Mouse (Mus musculus) embryo, embryonic 10.5 days (tissue): ENCODE data around the gene Cnp.
"Not testable (repeated sequence)": the region's sequence is repeated elsewhere in the genome, so short reads cannot be mapped to it uniquely, and the experiment has no call there.

Experiments used
- DNase-seq: peaks from one replicate; pipeline ENCODE4 v3.0.0-alpha.2; 2015; ENCODE audit warnings: low spot score

The Cnp gene

DNA sequence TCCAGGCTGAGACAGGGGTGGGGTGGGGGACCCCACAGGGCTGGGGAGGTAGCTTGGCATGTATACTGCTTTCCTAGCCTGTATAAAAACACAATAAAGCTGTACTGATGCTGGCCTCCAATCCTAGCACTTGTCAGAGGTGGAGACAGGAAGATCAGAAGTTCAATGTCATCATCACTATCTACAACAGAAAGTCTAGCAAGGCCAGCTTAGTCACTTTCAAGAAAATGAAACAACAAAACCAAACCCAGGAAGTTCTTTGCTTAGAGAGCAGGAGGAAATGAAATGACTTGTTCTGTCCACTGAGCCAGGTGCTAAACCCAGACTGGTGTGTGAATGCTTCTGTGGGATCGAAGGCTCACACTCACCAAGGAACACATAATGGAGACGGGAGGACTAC is 13.8 kb downstream of the Cnp start:
- no peak for DNase-seq

DNA sequence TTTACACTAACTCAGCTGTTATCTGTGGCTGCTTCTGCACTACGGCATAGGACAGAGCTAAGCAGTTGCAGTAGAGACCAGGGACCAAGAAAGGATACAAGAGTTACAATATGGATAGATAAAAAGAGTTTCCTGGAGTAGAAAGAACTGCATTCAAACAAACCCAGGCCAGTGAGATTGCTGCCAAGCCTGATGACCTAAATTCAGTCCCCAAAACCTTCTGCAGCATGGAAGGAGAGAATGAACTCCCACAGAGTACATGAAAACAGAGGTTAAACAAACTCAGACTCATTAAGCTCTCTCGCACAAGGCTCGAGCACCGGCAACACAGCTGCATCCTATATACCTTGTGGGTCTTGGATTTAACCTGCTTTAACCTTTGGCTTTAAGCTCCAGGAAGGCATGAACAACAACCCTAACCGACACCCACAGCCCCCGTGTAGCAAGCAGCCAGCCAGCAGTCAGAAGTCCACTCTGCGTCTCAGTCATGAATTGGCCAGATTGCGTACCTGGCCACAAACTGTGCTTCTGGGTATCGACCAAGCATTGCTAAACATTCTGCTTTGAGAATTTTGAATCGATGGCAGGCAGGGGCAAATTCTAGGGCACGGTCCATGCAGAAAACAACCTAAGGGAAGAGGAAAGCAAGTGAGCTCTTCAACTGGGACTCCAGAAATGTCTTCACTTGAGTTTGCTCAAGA is 17.8 kb downstream of the Cnp start:
- DNase-seq = no peak

DNA sequence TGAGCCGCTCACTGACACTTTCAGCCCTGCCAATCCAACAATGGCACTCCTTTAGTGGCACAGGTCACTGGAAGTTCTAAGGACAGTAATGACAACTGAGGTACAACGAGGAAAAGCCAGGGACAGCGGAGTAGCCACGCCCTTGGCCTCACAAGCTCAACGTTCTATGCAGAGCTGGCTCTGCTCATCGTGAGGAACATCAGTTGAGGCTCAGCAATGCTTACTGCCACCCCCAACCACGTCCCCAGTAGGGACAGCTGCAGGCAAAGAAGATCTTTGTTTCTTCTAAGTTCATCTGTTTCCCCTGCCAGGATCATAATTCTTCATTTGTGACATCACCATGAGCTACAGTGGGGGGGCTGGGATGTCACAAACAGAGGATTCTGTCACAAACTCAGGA is 19.9 kb downstream of the Cnp start:
- DNase-seq = no peak

GRCm38 (mm10) chr11:100595533-100595932 is 20.8 kb downstream of the Cnp start:
- no peak for DNase-seq

- no peak for DNase-seq
Measured at GRCm38 (mm10) chr11:100598074-100598473, 23.4 kb downstream of the Cnp start.

GRCm38 (mm10) chr11:100601372-100601771 is 26.7 kb downstream of the Cnp start:
- no peak for DNase-seq

- no peak for DNase-seq
Measured at GRCm38 (mm10) chr11:100603155-100603554, 28.5 kb downstream of the Cnp start.

- no peak for DNase-seq
Measured at GRCm38 (mm10) chr11:100603813-100604212, 29.1 kb downstream of the Cnp start.

DNA sequence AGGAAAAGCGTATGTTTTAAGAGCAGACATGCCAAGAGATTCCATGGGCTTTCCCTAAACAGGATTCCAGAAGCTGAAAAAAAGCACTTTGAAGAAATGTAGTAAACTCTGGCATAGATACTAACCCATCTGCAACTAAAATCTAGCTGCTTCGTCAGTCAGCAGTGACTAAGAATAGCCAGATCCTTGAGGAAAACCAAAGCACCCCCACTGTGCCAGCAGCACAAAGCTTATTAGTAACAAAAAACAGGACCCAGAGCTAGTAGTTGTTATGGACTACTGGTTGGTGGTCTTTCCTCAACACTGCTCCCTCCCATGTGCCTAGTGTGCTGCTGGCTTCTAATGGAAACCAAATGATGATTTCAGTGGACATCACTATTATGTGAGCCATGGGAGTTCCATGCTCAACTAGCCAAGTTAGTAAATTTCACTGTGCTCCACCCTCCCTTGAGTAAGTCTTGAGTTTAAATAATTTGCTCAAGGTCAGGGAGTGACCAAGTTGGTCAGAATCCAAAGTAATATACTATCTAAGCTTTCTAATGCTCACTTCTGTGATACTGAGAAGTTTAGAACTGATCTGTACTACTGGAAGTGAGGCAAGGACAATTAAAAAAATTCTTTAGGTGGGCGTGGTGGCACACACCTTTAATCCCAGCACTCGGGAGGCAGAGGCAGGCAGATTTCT is 29.8 kb downstream of the Cnp start:
- no peak for DNase-seq

DNA sequence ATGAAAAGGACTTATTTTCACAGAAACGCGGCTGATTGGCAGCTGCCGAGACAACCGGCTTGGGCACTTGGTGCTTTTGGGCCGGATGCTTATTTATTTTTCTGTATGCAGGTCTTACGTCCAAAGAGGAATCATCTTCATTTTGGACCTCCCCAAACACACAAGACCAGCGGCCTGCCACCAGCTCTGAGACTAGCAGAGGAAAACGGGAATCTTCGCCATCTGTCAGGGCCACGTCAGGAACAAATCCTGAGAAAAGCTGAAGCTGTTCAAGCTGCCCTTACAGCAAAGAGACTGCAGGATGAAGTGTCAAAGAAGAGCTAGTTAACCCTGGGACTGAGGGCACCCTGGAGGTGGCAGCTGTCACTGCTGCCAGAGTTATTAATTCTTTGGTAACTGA is 30.7 kb downstream of the Cnp start:
- DNase-seq = no peak

DNA sequence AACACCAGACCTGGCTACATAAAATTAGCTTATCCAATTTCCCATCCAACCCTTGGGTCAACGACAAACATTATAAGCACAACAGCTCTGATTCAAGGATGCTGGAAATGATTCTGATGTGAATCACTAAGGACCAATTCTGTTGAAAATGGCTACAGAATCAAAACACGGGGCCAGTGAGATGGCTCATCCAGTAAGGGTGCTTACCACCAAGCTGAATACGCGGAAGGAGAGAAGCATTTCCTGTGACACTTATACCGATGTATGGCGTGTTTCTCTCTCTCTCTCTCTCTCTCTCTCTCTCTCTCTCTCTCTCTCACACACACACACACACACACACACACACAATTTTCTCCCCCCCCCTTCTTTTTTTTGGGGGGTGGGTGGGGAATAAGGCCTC is 32.4 kb downstream of the Cnp start:
- DNase-seq = no peak

DNA sequence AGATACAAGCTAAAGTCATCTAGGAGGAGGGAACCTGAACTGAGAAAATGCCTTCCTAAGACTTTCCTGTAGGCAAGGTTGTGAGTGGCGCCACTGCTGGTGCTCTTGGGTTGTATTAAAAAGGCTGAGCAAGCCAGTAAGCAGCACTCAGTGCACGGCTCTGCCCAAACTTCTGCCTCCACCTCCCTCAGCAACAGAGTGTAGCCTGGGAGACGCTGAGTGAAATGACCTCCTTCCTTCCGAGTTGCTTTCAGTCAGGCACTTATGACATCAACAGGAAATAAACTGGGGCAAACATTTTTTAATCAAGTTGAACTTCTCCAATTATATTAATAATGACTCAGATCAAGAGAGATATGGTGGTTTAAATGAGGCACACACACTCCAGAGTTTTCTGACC is 34.1 kb downstream of the Cnp start:
- no peak for DNase-seq

DNA sequence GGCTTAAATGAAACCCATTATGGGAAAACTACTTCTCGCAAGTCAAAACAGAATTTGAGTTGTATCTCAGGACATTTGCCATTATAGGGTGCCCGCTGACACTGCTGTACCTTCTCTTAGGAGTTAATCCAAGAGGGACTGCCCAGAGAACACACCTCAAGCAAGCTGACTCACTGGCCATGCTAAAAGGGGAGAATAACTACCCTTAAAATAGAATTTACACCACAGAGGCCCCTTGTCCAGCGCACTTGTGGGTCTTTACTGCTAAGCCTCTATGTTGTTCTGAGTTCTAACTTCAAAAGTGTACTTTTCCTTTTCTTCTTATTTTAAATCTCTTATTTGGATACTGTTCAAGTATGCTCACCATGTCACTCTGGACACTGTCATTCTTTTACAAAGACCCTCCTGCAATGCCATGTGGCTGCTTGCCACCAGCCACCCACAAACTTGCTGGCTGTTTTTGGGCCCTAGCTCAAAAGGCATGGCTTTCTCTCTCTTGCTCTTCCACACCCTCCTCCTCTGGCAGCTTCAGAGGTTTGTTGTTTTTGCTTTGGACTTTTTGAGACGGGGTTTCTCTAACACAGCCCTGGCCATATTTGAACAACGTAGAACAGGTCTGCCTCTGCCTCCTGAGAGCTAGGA is 34.8 kb downstream of the Cnp start:
- DNase-seq = no peak

- no peak for DNase-seq
Measured at GRCm38 (mm10) chr11:100609997-100610680, 35.4 kb downstream of the Cnp start.

GRCm38 (mm10) chr11:100611627-100612026 is 36.9 kb downstream of the Cnp start:
- DNase-seq = no peak

DNA sequence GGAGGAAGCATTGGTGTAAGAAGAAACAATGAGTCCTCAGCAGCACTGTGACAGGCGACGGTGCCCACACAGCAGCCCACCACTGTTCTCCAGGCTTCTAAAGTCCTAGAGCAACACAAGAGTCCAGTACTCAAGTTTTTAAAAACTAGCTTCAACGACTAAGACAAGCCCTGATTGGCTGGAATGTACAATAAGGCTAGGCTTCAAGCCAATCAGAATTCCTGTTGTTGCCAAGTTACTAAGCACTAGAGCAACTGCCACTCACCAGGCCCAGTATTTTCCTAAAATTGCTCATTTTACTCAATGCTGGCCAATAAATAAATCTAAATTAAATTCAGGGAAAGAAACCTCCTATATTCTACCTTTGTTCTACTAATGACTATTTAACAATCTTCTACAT is 38.5 kb downstream of the Cnp start:
- DNase-seq = peak; percentile 33

DNA sequence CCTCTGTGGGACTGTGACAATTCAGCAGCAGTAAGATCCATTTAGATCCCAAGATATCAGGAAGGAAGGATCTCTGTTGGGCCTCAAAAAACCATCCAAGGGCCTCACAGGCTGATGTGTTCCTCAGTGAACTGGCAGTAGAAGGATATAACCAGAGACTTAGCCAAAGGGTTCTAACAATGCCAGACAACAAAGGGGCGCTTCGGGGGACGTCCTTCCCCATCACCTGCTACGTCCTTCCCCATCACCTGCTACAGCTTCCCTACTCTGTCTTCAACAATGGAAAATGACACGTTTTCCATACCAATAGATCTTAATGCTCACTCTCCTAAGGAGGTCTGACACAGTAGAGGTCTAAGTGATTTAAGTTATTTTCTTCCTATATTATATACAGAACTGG is 41.6 kb downstream of the Cnp start:
- no peak for DNase-seq

- not testable (repeated sequence) for DNase-seq
Measured at GRCm38 (mm10) chr11:100616836-100617235, 42.1 kb downstream of the Cnp start.

DNA sequence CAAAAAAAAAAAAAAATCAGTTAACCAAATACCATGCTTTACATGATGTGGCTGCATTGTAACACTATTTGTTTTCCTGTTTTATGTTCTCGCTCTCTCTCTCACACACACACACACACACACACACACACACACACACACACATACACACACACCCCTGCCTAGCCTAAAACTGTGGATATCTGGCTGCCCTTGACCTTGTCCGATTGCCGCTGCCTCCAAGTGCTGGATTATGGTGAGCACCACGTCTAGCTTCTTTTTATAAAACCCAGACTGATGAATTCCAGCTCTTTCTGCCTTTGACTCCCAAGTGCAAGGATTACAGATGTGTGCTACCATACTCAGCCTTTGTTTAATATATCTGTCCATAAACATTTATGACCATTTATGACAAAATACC is 42.8 kb downstream of the Cnp start:
- no peak for DNase-seq

DNA sequence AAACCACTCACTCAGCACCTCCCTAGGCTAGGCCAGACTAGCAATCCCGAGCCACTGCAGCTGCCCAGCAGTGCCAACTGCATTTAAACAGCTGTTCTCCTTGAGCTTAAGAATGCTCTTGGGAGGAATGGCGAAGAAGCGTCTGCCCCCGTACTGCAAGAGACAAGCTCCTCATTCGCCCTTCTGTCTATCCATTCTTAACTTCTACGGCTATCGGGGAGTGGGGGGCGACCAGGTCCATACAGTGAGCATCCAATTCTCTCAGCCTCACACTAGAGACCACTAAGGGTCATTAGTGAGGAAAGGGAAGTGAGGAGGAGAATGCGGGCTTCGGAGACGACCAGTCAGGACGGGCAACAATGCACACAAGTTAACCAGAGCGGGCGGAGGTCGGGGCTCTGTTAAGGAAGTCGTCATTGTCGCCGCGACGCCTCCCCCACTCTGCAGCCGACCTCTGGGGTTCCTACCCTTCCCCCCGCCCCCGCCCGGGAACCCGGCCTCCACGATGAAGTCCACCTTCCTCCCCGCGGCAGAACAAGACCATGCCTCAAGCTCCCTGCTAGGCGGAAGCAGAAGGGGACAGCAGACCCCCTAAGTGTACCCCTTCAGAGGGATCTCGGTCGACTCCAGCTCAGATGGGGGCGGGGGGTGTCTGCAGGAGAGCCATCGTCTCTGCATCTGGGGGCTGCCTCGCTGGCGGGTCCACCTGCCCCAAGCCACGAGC is 44.2 kb downstream of the Cnp start, which contains the start of gene Nkiras2:
Gene Nkiras2, plus strand, starts transcription at position 484 of the 724 bp plus-strand sequence.
- peak; percentile 83 for DNase-seq

- DNase-seq = peak; percentile 99
Measured at GRCm38 (mm10) chr11:100619485-100619975, 44.8 kb downstream of the Cnp start.

GRCm38 (mm10) chr11:100619982-100620381 is 45.3 kb downstream of the Cnp start, which contains the start of gene Dnajc7:
Gene Dnajc7 (minus strand): TSS chr11:100620168.
- no peak for DNase-seq
